Mouse (Mus musculus) myocyte (in vitro differentiated cells): Measurements from ENCODE around the gene Krtap10-4.

ENCODE experiments used
- E2F4 ChIP-seq: IDR thresholded peaks from one replicate; pipeline ENCODE4 v1.6.1; 2011; ENCODE audit warnings: mild to moderate bottlenecking, control low read depth, moderate library complexity; ENCODE audit not compliant: insufficient read depth
- MYOG ChIP-seq, 3 experiments: IDR thresholded peaks; one replicate each; pipeline ENCODE4 v1.6.1; 2011; ENCODE audit warnings: control low read depth in 2 of 3, low read depth in 2 of 3, mild to moderate bottlenecking in 2 of 3; ENCODE audit not compliant: insufficient read length in 2 of 3, control insufficient read depth in 1 of 3, insufficient read depth in 1 of 3
- POLR2A ChIP-seq: IDR thresholded peaks from one replicate; pipeline ENCODE4 v1.6.1; 2011; ENCODE audit warnings: low read depth, mild to moderate bottlenecking, control low read depth, moderate library complexity; ENCODE audit not compliant: insufficient read length
- TCF12 ChIP-seq: IDR thresholded peaks from one replicate; pipeline ENCODE4 v1.6.1; 2011; ENCODE audit warnings: mild to moderate bottlenecking, control low read depth; ENCODE audit not compliant: poor library complexity, insufficient read depth, severe bottlenecking
- TCF3 ChIP-seq: IDR thresholded peaks from one replicate; pipeline ENCODE4 v1.6.1; 2011; ENCODE audit warnings: low read depth, control low read depth; ENCODE audit not compliant: insufficient read length
- USF1 ChIP-seq: IDR thresholded peaks from one replicate; pipeline ENCODE4 v1.6.1; 2011; ENCODE audit warnings: low read depth, mild to moderate bottlenecking, control low read depth, moderate library complexity

DNA sequence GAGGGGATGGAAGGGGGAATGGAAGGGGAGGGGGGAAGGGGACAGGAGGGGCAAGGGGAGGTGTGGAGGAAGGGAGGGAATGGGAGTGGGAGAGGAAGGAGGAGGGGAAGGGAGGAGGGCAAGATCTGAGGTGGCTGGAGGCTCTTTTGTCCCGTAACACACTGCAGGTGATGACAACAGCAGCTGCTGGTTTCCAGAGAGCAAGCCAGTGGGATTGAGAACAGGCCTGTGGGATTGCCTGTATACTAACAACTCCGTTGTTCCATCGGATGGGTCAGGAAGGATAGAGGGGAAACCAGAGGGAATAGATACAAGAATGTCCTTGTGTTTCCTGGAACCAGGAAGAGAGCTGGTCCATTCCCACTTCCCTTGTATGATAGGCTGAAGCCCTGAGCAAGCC is 29.2 kb downstream of the Krtap10-4 start:
- TF ChIP-seq TCF3 (no peak), POLR2A (no peak), USF1 (no peak), TCF12 (no peak), E2F4 (no peak), MYOG (IDR thresholded peaks at IDR 0.05; ENCODE audit: control insufficient read depth in 1 of 3, insufficient read depth in 1 of 3, insufficient read length in 2 of 3, low read depth in 2 of 3) (no peak)
